In genomic region chr1:170866992-170867690, GRCm38 (mm10) we compare ENCODE assay signal across 8 mouse cellular contexts. TPM values are rescaled to one million over a fixed set of nuclear protein-coding genes. Genes with fewer than 3 reads are reported as not detected.
DNase-seq lines count a peak whose midpoint lies in the region; ATAC-seq and TF ChIP-seq lines count a peak whose summit lies in the region.

No protein-coding gene starts in this region.

- peaks cover 9% of the 10 kb centered on the region; the same call in 1 of the 2 replicates for H3K36me3 ChIP-seq in heart, embryonic 10.5 days
- H3K36me3 ChIP-seq in limb, embryonic 14.5 days (ENCODE audit: control insufficient read depth, insufficient read depth, low read length): peaks cover 9% of the 10 kb centered on the region
- H3K36me3 ChIP-seq in midbrain, embryonic 14.5 days (ENCODE audit: control insufficient read depth, insufficient read depth, low read length): no peaks in the 10 kb centered on the region

- ATAC-seq in limb, embryonic 14.5 days (ENCODE audit: low FRiP score, low read depth): peak; percentile 48
- peak; percentile 57 for ATAC-seq in midbrain, embryonic 14.5 days (ENCODE audit: low FRiP score, low TSS enrichment)

- peak overlapping the region; percentile 90 for H3K27ac ChIP-seq in heart, embryonic 10.5 days
- peak overlapping the region; percentile 65; the same call in 1 of the 2 replicates for H3K27ac ChIP-seq in limb, embryonic 14.5 days (replicated peaks; ENCODE audit: low read depth, low read length)
- H3K27ac ChIP-seq in midbrain, embryonic 14.5 days (replicated peaks; ENCODE audit: low read depth, low read length): peak overlapping the region; percentile 66

- no peaks in the 10 kb centered on the region for H3K9me3 ChIP-seq in heart, embryonic 10.5 days
- H3K9me3 ChIP-seq in limb, embryonic 14.5 days (ENCODE audit: control insufficient read depth, low read length): no peaks in the 10 kb centered on the region
- no peaks in the 10 kb centered on the region for H3K9me3 ChIP-seq in midbrain, embryonic 14.5 days (ENCODE audit: control insufficient read depth, low read length)

- H3K27me3 ChIP-seq in heart, embryonic 10.5 days (ENCODE audit: insufficient read depth, poor library complexity, severe bottlenecking): no peaks in the 10 kb centered on the region
- H3K27me3 ChIP-seq in limb, embryonic 14.5 days (ENCODE audit: control insufficient read depth, insufficient read depth, low read length): no peaks in the 10 kb centered on the region
- no peaks in the 10 kb centered on the region for H3K27me3 ChIP-seq in midbrain, embryonic 14.5 days (ENCODE audit: control insufficient read depth, insufficient read depth, low read length)

- peak overlapping the region; percentile 75 for H3K9ac ChIP-seq in limb, embryonic 14.5 days (ENCODE audit: low read depth, low read length, severe bottlenecking)
- H3K9ac ChIP-seq in midbrain, embryonic 14.5 days (replicated peaks; ENCODE audit: low read length): peak overlapping the region; percentile 74

- peak; percentile 45 for DNase-seq in embryo, embryonic 10.5 days (ENCODE audit: low spot score)
- DNase-seq in embryo, embryonic 9.5 days (ENCODE audit: extremely low spot score): no peak
- DNase-seq in urinary bladder, adult 2 months (ENCODE audit: low spot score): peak; percentile 24
- DNase-seq in urinary bladder, postnatal 10 days (ENCODE audit: low spot score): no peak
- no peak for DNase-seq in heart, embryonic 10.5 days (ENCODE audit: low spot score)
- no peak for DNase-seq in limb, embryonic 14.5 days (ENCODE audit: low spot score)
- DNase-seq in midbrain, embryonic 14.5 days: no peak
- no peak for DNase-seq in yolk sac, embryonic 10.5 days (ENCODE audit: low spot score)

- H3K4me3 ChIP-seq in heart, embryonic 10.5 days: peak overlapping the region; percentile 91
- H3K4me3 ChIP-seq in limb, embryonic 14.5 days (replicated peaks; ENCODE audit: low read length): peak overlapping the region; percentile 84
- H3K4me3 ChIP-seq in midbrain, embryonic 14.5 days (replicated peaks; ENCODE audit: low read depth, low read length): peak overlapping the region; percentile 63

- TF ChIP-seq POLR2A in limb, embryonic 14.5 days (IDR thresholded peaks at IDR 0.05; ENCODE audit: borderline replicate concordance, extremely low read depth, insufficient read depth, insufficient read length): no peak

- peaks cover 29% of the 10 kb centered on the region for H3K4me1 ChIP-seq in heart, embryonic 10.5 days
- peaks cover 6% of the 10 kb centered on the region for H3K4me1 ChIP-seq in limb, embryonic 14.5 days (ENCODE audit: control insufficient read depth, insufficient read depth, low read length)
- H3K4me1 ChIP-seq in midbrain, embryonic 14.5 days (ENCODE audit: control insufficient read depth, insufficient read depth, low read length): peaks cover 8% of the 10 kb centered on the region

- 2% methylated on average over 30 of the region's 30 CpGs for WGBS in heart, embryonic 10.5 days
- WGBS in limb, embryonic 14.5 days: 2% methylated on average over 30 of the region's 30 CpGs
- WGBS in midbrain, embryonic 14.5 days: 3% methylated on average over 30 of the region's 30 CpGs

- H3K4me2 ChIP-seq in limb, embryonic 14.5 days (replicated peaks; ENCODE audit: low read depth, low read length, severe bottlenecking): peak overlapping the region; percentile 76
- H3K4me2 ChIP-seq in midbrain, embryonic 14.5 days (ENCODE audit: low read length): peak overlapping the region; percentile 74

RNA-seq across cellular contexts. Expression of gene Atf6, which starts 0.4 kb away (rescaled TPM):
- polyA plus RNA-seq in urinary bladder, adult 2 months (2012; rRNA removed): 12.6 and 14.3 TPM in 2 replicates
- 10.9 and 16.0 TPM in 2 replicates for polyA plus RNA-seq in heart, embryonic 10.5 days (2016; fragmentation: Nextera tagmentation; extraction: Ambion mirVana)
- 9.1 TPM in 2 replicates for polyA plus RNA-seq in limb, embryonic 14.5 days (2012; rRNA removed)
- polyA plus RNA-seq in limb, embryonic 14.5 days (2014; fragmentation: Nextera tagmentation; extraction: Ambion mirVana): 8.9 and 9.7 TPM in 2 replicates
- 7.8 and 12.0 TPM in 2 replicates for polyA plus RNA-seq in midbrain, embryonic 14.5 days (2014; fragmentation: Nextera tagmentation; extraction: Ambion mirVana)

RNA-seq across cellular contexts. Expression of gene Gm26620, which starts 17.7 kb away (rescaled TPM):
- polyA plus RNA-seq in urinary bladder, adult 2 months (2012; rRNA removed): 0.81 and 1.0 TPM in 2 replicates
- polyA plus RNA-seq in heart, embryonic 10.5 days (2016; fragmentation: Nextera tagmentation; extraction: Ambion mirVana): 0.67 TPM in 1 of 2 replicates, not detected in the other
- 0.72 and 0.91 TPM in 2 replicates for polyA plus RNA-seq in limb, embryonic 14.5 days (2012; rRNA removed)
- 0.78 and 0.82 TPM in 2 replicates for polyA plus RNA-seq in limb, embryonic 14.5 days (2014; fragmentation: Nextera tagmentation; extraction: Ambion mirVana)
- polyA plus RNA-seq in midbrain, embryonic 14.5 days (2014; fragmentation: Nextera tagmentation; extraction: Ambion mirVana): 0.90 and 0.95 TPM in 2 replicates

RNA-seq across cellular contexts. Expression of gene Dusp12, which starts 18.2 kb away (rescaled TPM):
- 25.4 and 29.1 TPM in 2 replicates for polyA plus RNA-seq in urinary bladder, adult 2 months (2012; rRNA removed)
- polyA plus RNA-seq in heart, embryonic 10.5 days (2016; fragmentation: Nextera tagmentation; extraction: Ambion mirVana): 28.9 and 37.9 TPM in 2 replicates
- polyA plus RNA-seq in limb, embryonic 14.5 days (2012; rRNA removed): 54.9 and 58.5 TPM in 2 replicates
- polyA plus RNA-seq in limb, embryonic 14.5 days (2014; fragmentation: Nextera tagmentation; extraction: Ambion mirVana): 51.5 and 57.7 TPM in 2 replicates
- 40.9 and 44.0 TPM in 2 replicates for polyA plus RNA-seq in midbrain, embryonic 14.5 days (2014; fragmentation: Nextera tagmentation; extraction: Ambion mirVana)

RNA-seq across cellular contexts. Expression of gene Fcrlb, which starts 45.6 kb away (rescaled TPM):
- polyA plus RNA-seq in urinary bladder, adult 2 months (2012; rRNA removed): 0.07 and 0.23 TPM in 2 replicates
- not detected in 2 replicates for polyA plus RNA-seq in heart, embryonic 10.5 days (2016; fragmentation: Nextera tagmentation; extraction: Ambion mirVana)
- 0.08 and 0.18 TPM in 2 replicates for polyA plus RNA-seq in limb, embryonic 14.5 days (2012; rRNA removed)
- not detected in 2 replicates for polyA plus RNA-seq in limb, embryonic 14.5 days (2014; fragmentation: Nextera tagmentation; extraction: Ambion mirVana)
- 0.34 and 0.71 TPM in 2 replicates for polyA plus RNA-seq in midbrain, embryonic 14.5 days (2014; fragmentation: Nextera tagmentation; extraction: Ambion mirVana)

Comparison
In these comparisons a context has a peak if more than half of its experiments do, and no peak if none do; other contexts are left out.
1. DNase-seq: peak in embryo, embryonic 10.5 days (single experiment) and urinary bladder, adult 2 months (single experiment); none in embryo, embryonic 9.5 days (single experiment), urinary bladder, postnatal 10 days (single experiment), heart, embryonic 10.5 days (single experiment), limb, embryonic 14.5 days (single experiment), midbrain, embryonic 14.5 days (single experiment) and yolk sac, embryonic 10.5 days (single experiment).
2. Peak in every context shown above with its lines, with median percentiles within 50 percentile points of each other: H3K27ac ChIP-seq and H3K4me3 ChIP-seq.